Mouse (Mus musculus): ENCODE measurements at regions not wholly inside any gene's neighbourhood (a gene's known extent, or its start where the extent isn't known, plus 50 kb on each side); places are given as distances from the start of the nearest gene placed in this dataset.

GRCm38 (mm10) chr13:83729331-83730009 is 225.6 kb downstream of the Mef2c start:
- H3K36me3 ChIP-seq (ENCODE audit: control insufficient read depth, insufficient read depth, low read length, poor library complexity, severe bottlenecking) = no peaks in the 10 kb centered on the region
- no peaks in the 10 kb centered on the region for H3K9me3 ChIP-seq (replicated peaks; ENCODE audit: control insufficient read depth, insufficient read depth, low read length, poor library complexity, severe bottlenecking)
- peak overlapping the region; percentile 59 for H3K4me3 ChIP-seq (ENCODE audit: low read depth, low read length)
- H3K27ac ChIP-seq (ENCODE audit: insufficient read depth, low read length) = no peak overlapping the region
- H3K27me3 ChIP-seq (ENCODE audit: control insufficient read depth, insufficient read depth, low read length, poor library complexity, severe bottlenecking) = peaks cover 25% of the 10 kb centered on the region
- no peak for TF ChIP-seq CTCF (IDR thresholded peaks at IDR 0.05; ENCODE audit: low read depth, low read length)
- TF ChIP-seq POLR2A (IDR thresholded peaks at IDR 0.05; ENCODE audit: insufficient read depth, low read length) = no peak
- no peak for TF ChIP-seq EP300 (IDR thresholded peaks at IDR 0.05; ENCODE audit: insufficient read depth, low read depth, low read length)
- H3K9ac ChIP-seq (ENCODE audit: low read depth, poor library complexity, severe bottlenecking) = peak overlapping the region; percentile 89
- no peaks in the 10 kb centered on the region for H3K4me1 ChIP-seq (ENCODE audit: control insufficient read depth, insufficient read depth, low read length)

- Histone ChIP-seq H3K4me3 (ENCODE audit: low read depth, low read length) (peak overlapping the region; percentile 78), H3K27ac (ENCODE audit: insufficient read depth, low read length) (no peak overlapping the region), H3K4me1 (ENCODE audit: control insufficient read depth, insufficient read depth, low read length) (no peaks in the 10 kb centered on the region), H3K9ac (ENCODE audit: low read depth, poor library complexity, severe bottlenecking) (peak overlapping the region; percentile 89), H3K9me3 (replicated peaks; ENCODE audit: control insufficient read depth, insufficient read depth, low read length, poor library complexity, severe bottlenecking) (no peaks in the 10 kb centered on the region), H3K27me3 (ENCODE audit: control insufficient read depth, insufficient read depth, low read length, poor library complexity, severe bottlenecking) (peaks cover 23% of the 10 kb centered on the region), H3K36me3 (ENCODE audit: control insufficient read depth, insufficient read depth, low read length, poor library complexity, severe bottlenecking) (no peaks in the 10 kb centered on the region)
- no peak for TF ChIP-seq CTCF (IDR thresholded peaks at IDR 0.05; ENCODE audit: low read depth, low read length)
- no peak for TF ChIP-seq EP300 (IDR thresholded peaks at IDR 0.05; ENCODE audit: insufficient read depth, low read depth, low read length)
- no peak for TF ChIP-seq POLR2A (IDR thresholded peaks at IDR 0.05; ENCODE audit: insufficient read depth, low read length)
Observed at GRCm38 (mm10) chr13:83730155-83730712, 226.4 kb downstream of the Mef2c start.

- H3K36me3 ChIP-seq (ENCODE audit: control insufficient read depth, insufficient read depth, low read length, poor library complexity, severe bottlenecking) = no peaks in the 10 kb centered on the region
- no peaks in the 10 kb centered on the region for H3K4me1 ChIP-seq (ENCODE audit: control insufficient read depth, insufficient read depth, low read length)
- peak overlapping the region; percentile 89 for H3K9ac ChIP-seq (ENCODE audit: low read depth, poor library complexity, severe bottlenecking)
- peaks cover 19% of the 10 kb centered on the region for H3K27me3 ChIP-seq (ENCODE audit: control insufficient read depth, insufficient read depth, low read length, poor library complexity, severe bottlenecking)
- peak overlapping the region; percentile 78 for H3K4me3 ChIP-seq (ENCODE audit: low read depth, low read length)
- H3K9me3 ChIP-seq (replicated peaks; ENCODE audit: control insufficient read depth, insufficient read depth, low read length, poor library complexity, severe bottlenecking) = no peaks in the 10 kb centered on the region
- no peak overlapping the region for H3K27ac ChIP-seq (ENCODE audit: insufficient read depth, low read length)
- no peak for TF ChIP-seq EP300 (IDR thresholded peaks at IDR 0.05; ENCODE audit: insufficient read depth, low read depth, low read length)
- TF ChIP-seq CTCF (IDR thresholded peaks at IDR 0.05; ENCODE audit: low read depth, low read length) = no peak
- TF ChIP-seq POLR2A (IDR thresholded peaks at IDR 0.05; ENCODE audit: insufficient read depth, low read length) = no peak
Observed at GRCm38 (mm10) chr13:83730713-83731480, 227.1 kb downstream of the Mef2c start.

DNA sequence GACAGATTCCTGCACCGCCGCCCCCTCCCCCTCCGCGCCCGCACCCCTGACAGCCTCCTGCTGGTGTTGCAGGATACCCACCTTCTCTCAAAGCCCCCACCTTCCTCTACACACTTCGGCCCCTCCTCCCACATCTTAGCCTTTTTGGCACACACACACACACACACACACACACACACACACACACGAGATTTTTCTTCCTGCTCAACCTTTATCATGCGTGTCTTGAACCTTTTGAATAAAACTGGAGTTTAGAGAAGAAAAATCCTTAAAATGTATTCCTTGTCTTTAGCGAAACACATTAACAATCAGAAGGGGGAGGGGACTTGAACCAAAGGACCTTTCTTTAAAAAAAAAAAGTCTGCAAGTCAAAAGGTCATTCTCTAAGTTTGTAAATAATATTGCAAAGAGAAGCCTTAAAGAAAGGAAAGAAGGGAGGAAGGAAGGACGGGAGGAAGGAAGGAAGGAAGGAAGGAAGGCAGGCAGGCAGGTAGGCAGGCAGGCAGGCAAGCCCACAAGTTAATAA is 227.7 kb downstream of the Mef2c start:
- Histone ChIP-seq H3K9ac (ENCODE audit: low read depth, poor library complexity, severe bottlenecking) (peak overlapping the region; percentile 89), H3K27ac (ENCODE audit: insufficient read depth, low read length) (no peak overlapping the region), H3K4me1 (ENCODE audit: control insufficient read depth, insufficient read depth, low read length) (no peaks in the 10 kb centered on the region), H3K9me3 (replicated peaks; ENCODE audit: control insufficient read depth, insufficient read depth, low read length, poor library complexity, severe bottlenecking) (no peaks in the 10 kb centered on the region), H3K27me3 (ENCODE audit: control insufficient read depth, insufficient read depth, low read length, poor library complexity, severe bottlenecking) (peaks cover 16% of the 10 kb centered on the region), H3K36me3 (ENCODE audit: control insufficient read depth, insufficient read depth, low read length, poor library complexity, severe bottlenecking) (no peaks in the 10 kb centered on the region), H3K4me3 (ENCODE audit: low read depth, low read length) (peak overlapping the region; percentile 54)
- TF ChIP-seq EP300 (IDR thresholded peaks at IDR 0.05; ENCODE audit: insufficient read depth, low read depth, low read length) (no peak), CTCF (IDR thresholded peaks at IDR 0.05; ENCODE audit: low read depth, low read length) (no peak), POLR2A (IDR thresholded peaks at IDR 0.05; ENCODE audit: insufficient read depth, low read length) (no peak)

DNA sequence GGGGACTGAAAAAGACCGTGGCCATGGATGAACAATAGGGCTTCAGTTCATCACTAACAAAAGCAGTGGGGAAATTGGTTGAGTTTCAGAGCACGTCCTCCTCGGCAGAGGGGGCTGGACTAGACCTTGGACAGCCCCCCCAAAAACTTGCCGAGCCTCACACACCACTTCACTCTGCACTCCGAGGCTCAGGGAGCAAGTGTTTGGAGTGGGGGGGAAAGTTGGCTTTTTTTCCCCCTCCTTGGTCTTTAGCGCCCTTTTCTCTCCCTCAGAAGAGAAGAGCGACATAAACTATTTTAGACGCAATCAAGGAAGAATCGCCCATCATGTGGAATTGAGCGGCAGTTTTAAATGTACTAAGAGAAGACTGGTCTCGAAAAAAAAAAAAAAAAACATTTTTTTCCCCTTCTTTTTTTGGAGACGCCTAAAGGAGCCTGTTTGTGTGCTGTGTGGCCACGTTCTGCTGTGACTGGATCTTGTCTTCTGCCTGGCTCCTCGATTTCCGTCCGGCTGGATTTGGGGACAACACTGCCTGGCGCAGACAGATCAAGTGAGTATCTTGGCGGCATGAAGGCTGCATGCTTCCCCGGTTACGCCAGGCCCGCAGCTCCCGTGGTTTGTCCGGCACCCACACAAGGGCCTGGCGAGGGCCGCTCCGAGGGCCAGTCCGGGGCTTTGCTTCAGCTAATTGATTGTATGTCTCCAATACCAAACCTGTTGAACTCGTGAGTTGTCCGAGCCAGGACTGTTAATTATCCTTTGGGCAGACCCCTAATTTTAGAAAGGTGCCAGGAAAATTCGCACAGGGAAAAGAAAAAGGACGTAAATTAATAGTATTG is 228.7 kb downstream of the Mef2c start:
- Histone ChIP-seq H3K27me3 (ENCODE audit: control insufficient read depth, insufficient read depth, low read length, poor library complexity, severe bottlenecking) (peaks cover 12% of the 10 kb centered on the region), H3K9ac (ENCODE audit: low read depth, poor library complexity, severe bottlenecking) (0 out of 2 replicates have a peak overlapping the region, but pooled peaks have one; percentile 29)

More for the DNA sequence above, 228.7 kb downstream of the Mef2c start:
- Histone ChIP-seq H3K4me3 (ENCODE audit: low read depth, low read length) (peak overlapping the region; percentile 49), H3K36me3 (ENCODE audit: control insufficient read depth, insufficient read depth, low read length, poor library complexity, severe bottlenecking) (no peaks in the 10 kb centered on the region), H3K9me3 (replicated peaks; ENCODE audit: control insufficient read depth, insufficient read depth, low read length, poor library complexity, severe bottlenecking) (no peaks in the 10 kb centered on the region), H3K27ac (ENCODE audit: insufficient read depth, low read length) (no peak overlapping the region), H3K4me1 (ENCODE audit: control insufficient read depth, insufficient read depth, low read length) (no peaks in the 10 kb centered on the region)
- TF ChIP-seq EP300 (IDR thresholded peaks at IDR 0.05; ENCODE audit: insufficient read depth, low read depth, low read length) (no peak), CTCF (IDR thresholded peaks at IDR 0.05; ENCODE audit: low read depth, low read length) (no peak), POLR2A (IDR thresholded peaks at IDR 0.05; ENCODE audit: insufficient read depth, low read length) (no peak)

Data from ES-Bruce4 (cell line).